8 mouse cellular contexts compared by ENCODE assay signal in genomic region chr2:168590168-168590551, GRCm38 (mm10). TPM values are rescaled to one million over a fixed set of nuclear protein-coding genes. Genes with fewer than 3 reads are reported as not detected.
DNase-seq lines count a peak whose midpoint lies in the region; ATAC-seq and TF ChIP-seq lines count a peak whose summit lies in the region.

No protein-coding gene starts in this region.

- 2% methylated on average over 31 of the region's 38 CpGs for WGBS in intestine, postnatal 0 days
- 1% methylated on average over 37 of the region's 38 CpGs for whole genome bisulfite sequencing in lung, adult 2 months

- H3K4me1 ChIP-seq in intestine, postnatal 0 days (replicated peaks; ENCODE audit: control insufficient read depth, insufficient read depth, low read length): no peaks in the 10 kb centered on the region; the same call in 1 of the 2 replicates
- H3K4me1 ChIP-seq in lung, adult 2 months (ENCODE audit: control insufficient read depth, insufficient read depth, low read length): peaks cover 5% of the 10 kb centered on the region; the same call in 1 of the 2 replicates

- peak overlapping the region; percentile 54 for H3K4me3 ChIP-seq in intestine, postnatal 0 days (ENCODE audit: low read depth, low read length)
- H3K4me3 ChIP-seq in lung, adult 2 months (replicated peaks; ENCODE audit: extremely low read depth, low read depth, low read length): peak overlapping the region; percentile 55

- H3K9me3 ChIP-seq in intestine, postnatal 0 days (ENCODE audit: control insufficient read depth): no peaks in the 10 kb centered on the region

- H3K27ac ChIP-seq in intestine, postnatal 0 days (ENCODE audit: low read depth, low read length): no peak overlapping the region

- 0 out of 2 replicates have a peak, but pooled peaks have one; percentile 24 for TF ChIP-seq POLR2A in lung, adult 2 months (IDR thresholded peaks at IDR 0.05; ENCODE audit: borderline replicate concordance, extremely low read depth, low read depth, low read length)

- peak overlapping the region; percentile 87 for H3K4me2 ChIP-seq in intestine, postnatal 0 days (replicated peaks; ENCODE audit: low read depth)

- H3K9ac ChIP-seq in intestine, postnatal 0 days (ENCODE audit: low read depth, low read length): peak overlapping the region; percentile 45

- TF ChIP-seq CTCF in intestine, postnatal 0 days (IDR thresholded peaks at IDR 0.05; ENCODE audit: low read depth): no peak
- TF ChIP-seq CTCF in lung, adult 2 months (IDR thresholded peaks at IDR 0.05; ENCODE audit: insufficient read depth, low read length): no peak

- H3K36me3 ChIP-seq in intestine, postnatal 0 days (ENCODE audit: control insufficient read depth, insufficient read depth): no peaks in the 10 kb centered on the region

- 0 out of 2 replicates have a peak, but pooled peaks cover 3% of the 10 kb centered on the region for H3K27me3 ChIP-seq in intestine, postnatal 0 days (replicated peaks; ENCODE audit: control insufficient read depth, insufficient read depth, low read length)

- ATAC-seq in intestine, postnatal 0 days: peak; percentile 87
- peak; percentile 58 for ATAC-seq in neutrophil, adult 5-6 weeks (ENCODE audit: extremely low read depth, insufficient number of reproducible peaks, low FRiP score, poor library complexity, severe bottlenecking)

- DNase-seq in B cell, adult 2 months: peak; percentile 80
- peak; percentile 84 for DNase-seq in ZHBTc4 (ENCODE audit: low read depth, low spot score)
- peak; percentile 61 for DNase-seq in gastrocnemius, postnatal 10 days
- peak; percentile 56 for DNase-seq in lung, adult 2 months
- DNase-seq in left cerebral cortex, adult 11 months (ENCODE audit: low spot score): no peak
- no peak for DNase-seq in cerebellum, adult 9-11 months

RNA-seq across cellular contexts. Expression of gene Nfatc2, which starts 11.3 kb away (rescaled TPM):
- 10 to 100 TPM in 1 of 2 experiments, 1 to 10 TPM in 1; 8.2 to 12.7 TPM for total RNA-seq in gastrocnemius, postnatal 10 days (2021)
- 1.5 and 1.9 TPM in 2 replicates for polyA plus RNA-seq in intestine, postnatal 0 days (2015; fragmentation: Nextera tagmentation; extraction: Ambion mirVana)
- polyA plus RNA-seq in lung, adult 2 months (2012; rRNA removed): 2.5 and 3.2 TPM in 2 replicates
- 5.3 and 6.8 TPM in 2 replicates for total RNA-seq in neutrophil, adult 5-6 weeks (2017)

Comparison
In these comparisons a context has a peak if more than half of its experiments do, and no peak if none do; other contexts are left out.
1. DNase-seq: peak in B cell, adult 2 months (2 of 2), ZHBTc4 (single experiment), gastrocnemius, postnatal 10 days (single experiment) and lung, adult 2 months (single experiment); none in left cerebral cortex, adult 11 months (single experiment) and cerebellum, adult 9-11 months (single experiment).